Mouse (Mus musculus) neural tube, embryonic 14.5 days (tissue): ENCODE data around the gene Trim5. TPM values are rescaled to one million over a fixed set of nuclear protein-coding genes. Genes with fewer than 3 reads are reported as not detected.
"Not testable (repeated sequence)": the region's sequence is repeated elsewhere in the genome, so short reads cannot be mapped to it uniquely, and the experiment has no call there.

Experiments
- ATAC-seq: fragments of 200-750 bp; cut with Nextera tagmentation; 2 replicates; pipeline ENCODE4 v1.8.0; 2017; ENCODE audit warnings: low read depth, mild to moderate bottlenecking, moderate TSS enrichment, moderate library complexity
- H3K27ac ChIP-seq: fragments of 300-500 bp; sonication (generic); 2 replicates; pipeline ENCODE4 v1.5.1; 2014; ENCODE audit warnings: low read depth, mild to moderate bottlenecking, control low read depth, low read length, moderate library complexity, mixed read lengths
- H3K27me3 ChIP-seq: fragments of 300-500 bp; sonication (generic); 2 replicates; pipeline ENCODE4 v1.6.1; 2014; ENCODE audit warnings: low read length; ENCODE audit not compliant: control insufficient read depth, insufficient read depth
- H3K36me3 ChIP-seq: fragments of 300-500 bp; sonication (generic); 2 replicates; pipeline ENCODE4 v1.6.1; 2014; ENCODE audit warnings: low read length, mixed read lengths; ENCODE audit not compliant: control insufficient read depth, insufficient read depth
- H3K4me1 ChIP-seq: fragments of 300-500 bp; sonication (generic); 2 replicates; pipeline ENCODE4 v1.6.1; 2014; ENCODE audit warnings: low read length; ENCODE audit not compliant: control insufficient read depth, insufficient read depth
- H3K4me2 ChIP-seq: fragments of 300-500 bp; sonication (generic); 2 replicates; pipeline ENCODE4 v1.6.1; 2014; ENCODE audit warnings: mild to moderate bottlenecking, low read depth, low read length, control low read depth
- H3K4me3 ChIP-seq: fragments of 300-500 bp; sonication (generic); 2 replicates; pipeline ENCODE4 v1.5.1; 2014; ENCODE audit warnings: low read depth, low read length, control low read depth, mixed read lengths
- H3K9ac ChIP-seq: fragments of 300-500 bp; sonication (generic); replicated peaks from 2 replicates; pipeline ENCODE4 v1.6.1; 2014; ENCODE audit warnings: low read depth, mild to moderate bottlenecking, control low read depth, low read length, mixed read lengths
- H3K9me3 ChIP-seq: fragments of 300-500 bp; sonication (generic); 2 replicates; pipeline ENCODE4 v1.6.1; 2016; ENCODE audit warnings: low read length; ENCODE audit not compliant: control insufficient read depth
- WGBS: fragments of 180-500 bp; shearing (Covaris S2); extraction: QIAGEN DNeasy Blood & Tissue Kit; methylation state at CpG from one replicate; pipeline ENCODE4 v1.1.7; 2014; 5-methylcytosine and 5-hydroxymethylcytosine counted together
- polyA plus RNA-seq: library from polyadenylated mRNA; unstranded; fragments of >200 nt; fragmentation: Nextera tagmentation; extraction: Ambion mirVana; gene quantifications from 2 replicates; pipeline ENCODE4 v1.2.1, GENCODE M21; 2014

Trim5 gene
- polyA plus RNA-seq: 0.07 and 0.10 TPM in 2 replicates

GRCm38 (mm10) chr7:104287576-104288443 is at the start of gene Trim5:
Trim5 (minus strand) TSS chr7:104288094.
- not testable (repeated sequence) for H3K9ac ChIP-seq, H3K4me2 ChIP-seq, H3K36me3 ChIP-seq, H3K9me3 ChIP-seq, H3K4me3 ChIP-seq, H3K27me3 ChIP-seq, H3K4me1 ChIP-seq, ATAC-seq, H3K27ac ChIP-seq
- 40% methylated on average over 14 of the region's 14 CpGs for WGBS

DNA sequence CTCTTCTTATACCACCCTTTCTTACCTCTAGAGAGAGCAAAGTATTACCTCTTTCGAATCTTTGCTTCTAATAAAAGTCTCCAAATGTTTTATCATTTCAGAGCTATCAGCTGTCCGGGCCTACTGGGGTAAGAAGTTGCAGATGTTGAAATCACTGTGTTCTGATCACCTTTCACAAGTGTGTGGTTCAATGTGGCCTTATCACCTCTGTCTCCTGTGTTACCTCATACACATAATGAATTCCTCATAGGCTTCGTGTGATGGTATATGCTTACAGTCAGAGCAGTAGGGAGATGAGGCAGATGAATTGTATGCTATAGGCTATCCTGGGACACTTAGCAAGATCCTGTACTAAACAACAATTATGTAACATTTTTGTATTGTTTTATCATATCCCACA is 47.7 kb upstream of the Trim5 start:
- WGBS: 87% methylated on average over 3 of the region's 3 CpGs
- not testable (repeated sequence) for H3K4me1 ChIP-seq, H3K9ac ChIP-seq, H3K27ac ChIP-seq, H3K9me3 ChIP-seq, H3K4me2 ChIP-seq, H3K27me3 ChIP-seq, H3K36me3 ChIP-seq, ATAC-seq, H3K4me3 ChIP-seq

- H3K27me3 ChIP-seq, ATAC-seq, H3K4me2 ChIP-seq, H3K9me3 ChIP-seq, H3K9ac ChIP-seq, H3K27ac ChIP-seq, H3K36me3 ChIP-seq, H3K4me3 ChIP-seq, H3K4me1 ChIP-seq: not testable (repeated sequence)
- 96% methylated on average over 2 of the region's 2 CpGs for WGBS
These were observed 41.3 kb upstream of the Trim5 start, which contains the start of gene Trim34b for GRCm38 (mm10) chr7:104329171-104329570. Trim34b (plus strand) TSS chr7:104329471.

- Histone ChIP-seq H3K36me3 (no peaks in the 10 kb centered on the region), H3K27me3 (no peaks in the 10 kb centered on the region), H3K9me3 (no peaks in the 10 kb centered on the region), H3K4me3 (no peak overlapping the region), H3K4me1 (no peaks in the 10 kb centered on the region), H3K4me2 (no peak overlapping the region), H3K27ac (no peak overlapping the region), H3K9ac (no peak overlapping the region)
- WGBS: 74% methylated on average over 9 of the region's 9 CpGs
- no peak for ATAC-seq
These were observed 34.1 kb upstream of the Trim5 start for GRCm38 (mm10) chr7:104322028-104322427.

DNA sequence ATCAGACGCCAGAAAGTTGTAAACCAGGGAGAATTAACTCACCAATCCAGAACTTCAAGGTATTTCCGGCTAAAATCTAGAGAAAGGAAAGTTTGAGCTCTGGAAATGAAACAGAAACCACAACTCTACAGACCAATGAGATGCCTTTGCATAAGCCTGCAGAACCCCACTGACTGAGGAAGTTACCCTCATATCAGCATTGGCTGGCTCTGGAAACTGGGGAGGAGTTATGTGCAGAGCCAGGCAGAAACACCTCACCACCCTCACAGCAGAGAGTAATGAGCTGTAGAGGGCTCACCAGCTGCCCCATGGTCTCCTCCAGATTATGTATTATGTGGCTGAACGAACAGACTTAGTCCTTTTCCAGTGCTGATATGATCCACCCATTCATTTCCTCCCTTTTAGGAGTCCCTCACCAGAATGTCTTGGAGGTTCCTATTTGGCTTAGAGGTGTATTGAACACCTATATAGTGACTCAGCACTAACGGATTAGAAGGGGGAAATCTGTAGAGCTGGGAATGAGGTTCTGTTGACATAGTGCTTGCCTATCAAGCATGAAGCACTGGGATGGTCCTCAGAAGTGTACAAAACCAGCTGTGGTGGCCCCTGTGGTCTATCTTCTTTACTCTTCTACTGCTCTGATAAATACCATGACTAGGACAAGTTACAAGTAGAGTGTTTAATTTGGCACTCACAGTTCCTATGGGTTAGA is 27.6 kb upstream of the Trim5 start, which contains the start of gene Trim12a:
TSS of gene Trim12a (minus strand) at position 98 of the 712 bp plus-strand sequence.
- peak within 1 kb of the TSS; percentile 15; the same call in 1 of the 2 replicates for H3K4me3 ChIP-seq
- 45% methylated on average over 4 of the region's 4 CpGs for WGBS

DNA sequence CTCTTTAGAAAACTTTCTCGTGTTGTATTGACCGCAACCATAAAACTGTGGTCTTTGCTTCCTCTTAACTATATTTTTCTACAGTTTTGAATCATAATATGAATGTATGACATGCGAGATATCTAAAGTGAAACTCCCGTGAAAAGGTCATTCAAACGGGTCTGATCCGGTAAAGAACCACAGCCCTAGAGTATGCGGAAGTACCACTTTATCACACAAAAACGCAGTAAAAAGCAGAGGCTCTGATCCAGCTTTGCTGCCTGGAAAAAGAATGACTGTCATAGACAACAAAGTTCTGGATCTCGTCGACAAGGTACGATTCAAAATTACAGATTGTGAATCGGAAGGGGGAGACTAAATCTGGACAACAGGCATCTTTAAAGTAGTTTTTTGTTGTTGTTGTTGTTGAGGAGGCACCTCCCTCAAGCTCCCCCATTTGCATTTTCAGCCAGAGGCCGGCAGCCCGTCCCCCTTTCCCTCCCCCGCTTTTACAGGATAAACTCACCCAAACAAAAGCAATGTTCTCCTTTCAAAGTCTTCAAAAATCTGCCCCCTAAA is 27.0 kb upstream of the Trim5 start:
- 17% methylated on average over 15 of the region's 15 CpGs for WGBS
- Histone ChIP-seq H3K9ac (no peak overlapping the region), H3K36me3 (no peaks in the 10 kb centered on the region), H3K9me3 (no peaks in the 10 kb centered on the region), H3K27me3 (no peaks in the 10 kb centered on the region), H3K27ac (no peak overlapping the region), H3K4me3 (peak overlapping the region; percentile 15; the same call in 1 of the 2 replicates), H3K4me1 (no peaks in the 10 kb centered on the region), H3K4me2 (peak overlapping the region; percentile 20; the same call in 1 of the 2 replicates)
- no peak for ATAC-seq

More for the DNA sequence above, 27.6 kb upstream of the Trim5 start, which contains the start of gene Trim12a:
- not testable (repeated sequence) for H3K9ac ChIP-seq, H3K36me3 ChIP-seq, H3K9me3 ChIP-seq, H3K27ac ChIP-seq, H3K27me3 ChIP-seq, H3K4me1 ChIP-seq, ATAC-seq
- H3K4me2 ChIP-seq: peak within 1 kb of the TSS; percentile 20; the same call in 1 of the 2 replicates

- Histone ChIP-seq H3K4me1 (no peaks in the 10 kb centered on the region), H3K36me3 (no peaks in the 10 kb centered on the region), H3K27ac (no peak overlapping the region), H3K9me3 (no peaks in the 10 kb centered on the region), H3K4me3 (no peak overlapping the region), H3K9ac (no peak overlapping the region), H3K4me2 (no peak overlapping the region), H3K27me3 (no peaks in the 10 kb centered on the region)
- no peak for ATAC-seq
- 80% methylated on average over 5 of the region's 5 CpGs for WGBS
These were observed 3.9 kb upstream of the Trim5 start for GRCm38 (mm10) chr7:104291638-104292400.

GRCm38 (mm10) chr7:104290641-104291040 is 2.7 kb upstream of the Trim5 start:
- H3K36me3 ChIP-seq: no peaks in the 10 kb centered on the region
- H3K4me3 ChIP-seq: no peak overlapping the region
- no peak overlapping the region for H3K27ac ChIP-seq
- H3K9me3 ChIP-seq: no peaks in the 10 kb centered on the region
- H3K27me3 ChIP-seq: no peaks in the 10 kb centered on the region
- no peak for ATAC-seq
- no peaks in the 10 kb centered on the region for H3K4me1 ChIP-seq
- no peak overlapping the region for H3K4me2 ChIP-seq
- WGBS: 88% methylated on average over 1 of the region's 1 CpGs
- no peak overlapping the region for H3K9ac ChIP-seq
